ENCODE assay signal across 14 mouse cellular contexts in genomic region chr7:132669999-132670862, GRCm38 (mm10). TPM values are rescaled to one million over a fixed set of nuclear protein-coding genes. Genes with fewer than 3 reads are reported as not detected.
DNase-seq lines count a peak whose midpoint lies in the region; ATAC-seq and TF ChIP-seq lines count a peak whose summit lies in the region.
"Had no signal": no experiment of that assay in that cellular context is flagged by ENCODE, and none has a peak within 500 bp of the region (broad histone marks: within the 10 kb centered on the region; RNA-seq: fewer than 3 reads in every experiment).

No protein-coding gene starts in this region.

- H3K9me3 ChIP-seq in hindbrain, postnatal 0 days (ENCODE audit: low read length) = no peaks in the 10 kb centered on the region
- H3K9me3 ChIP-seq: embryonic facial prominence, embryonic 12.5 days; liver, embryonic 15.5 days; neural tube, embryonic 13.5 days had no signal

- no peak for ATAC-seq in hindbrain, postnatal 0 days
- ATAC-seq: forebrain, embryonic 14.5 days had no signal

- no peak for TF ChIP-seq CTCF in layer of hippocampus, adult 2 months (conservative IDR thresholded peaks at IDR 0.05)
- no peak for TF ChIP-seq CTCF in small intestine, adult 2 months (IDR thresholded peaks at IDR 0.05; ENCODE audit: extremely low read depth, insufficient read length, insufficient replicate concordance, low read depth, low read length)
- no peak for TF ChIP-seq CTCF in hindbrain, postnatal 0 days (IDR thresholded peaks at IDR 0.05; ENCODE audit: low read depth)

- no peak for TF ChIP-seq POLR2A in small intestine, adult 2 months (IDR thresholded peaks at IDR 0.05; ENCODE audit: low read depth, low read length)

- H3K27me3 ChIP-seq in small intestine, adult 2 months (ENCODE audit: control insufficient read depth, insufficient read depth, low read length) = no peaks in the 10 kb centered on the region
- no peaks in the 10 kb centered on the region for H3K27me3 ChIP-seq in hindbrain, postnatal 0 days (ENCODE audit: insufficient read depth, low read length)
- H3K27me3 ChIP-seq: embryonic facial prominence, embryonic 12.5 days; liver, embryonic 15.5 days; neural tube, embryonic 13.5 days had no signal

- no peaks in the 10 kb centered on the region for H3K36me3 ChIP-seq in small intestine, adult 2 months (ENCODE audit: control insufficient read depth, insufficient read depth, low read length)
- H3K36me3 ChIP-seq in hindbrain, postnatal 0 days (ENCODE audit: insufficient read depth, low read length) = no peaks in the 10 kb centered on the region
- H3K36me3 ChIP-seq: embryonic facial prominence, embryonic 12.5 days; liver, embryonic 15.5 days; neural tube, embryonic 13.5 days had no signal

- no peak overlapping the region for H3K9ac ChIP-seq in hindbrain, postnatal 0 days (replicated peaks; ENCODE audit: low read length)
- H3K9ac ChIP-seq: embryonic facial prominence, embryonic 12.5 days; hindbrain, embryonic 14.5 days; liver, embryonic 15.5 days; neural tube, embryonic 13.5 days had no signal

- DNase-seq in adrenal gland, postnatal 14 days = peak; percentile 29
- DNase-seq in adrenal gland, adult 8-10 months = no peak
- no peak for DNase-seq in layer of hippocampus, adult 2 months (ENCODE audit: low spot score in 2 of 2)
- no peak for DNase-seq in layer of hippocampus, adult 9-10 months (ENCODE audit: low spot score)
- DNase-seq in lung, adult 18-20 months = peak; percentile 63 to 82
- DNase-seq in yolk sac, embryonic 10.5 days (ENCODE audit: low spot score) = no peak
- DNase-seq in hindbrain, postnatal 0 days (ENCODE audit: low spot score) = no peak
- DNase-seq: midbrain, embryonic 14.5 days had no signal

- H3K4me2 ChIP-seq in hindbrain, postnatal 0 days (ENCODE audit: low read depth, low read length) = no peak overlapping the region
- H3K4me2 ChIP-seq: embryonic facial prominence, embryonic 12.5 days; hindbrain, embryonic 14.5 days; liver, embryonic 15.5 days; neural tube, embryonic 13.5 days had no signal

- no peak overlapping the region for H3K4me3 ChIP-seq in layer of hippocampus, adult 2 months
- H3K4me3 ChIP-seq in small intestine, adult 2 months (ENCODE audit: low read depth, low read length) = no peak overlapping the region
- no peak overlapping the region for H3K4me3 ChIP-seq in hindbrain, postnatal 0 days (ENCODE audit: low read length)
- H3K4me3 ChIP-seq: embryonic facial prominence, embryonic 12.5 days; liver, embryonic 15.5 days; neural tube, embryonic 13.5 days had no signal

- peak overlapping the region; percentile 53; the same call in 1 of the 2 replicates for H3K27ac ChIP-seq in layer of hippocampus, adult 2 months
- peak overlapping the region; percentile 31 for H3K27ac ChIP-seq in small intestine, adult 2 months (ENCODE audit: insufficient read depth, low read depth, low read length)
- H3K27ac ChIP-seq in hindbrain, postnatal 0 days = no peak overlapping the region
- H3K27ac ChIP-seq: embryonic facial prominence, embryonic 12.5 days; hindbrain, embryonic 14.5 days; liver, embryonic 15.5 days; neural tube, embryonic 13.5 days had no signal

- peaks cover 33% of the 10 kb centered on the region for H3K4me1 ChIP-seq in small intestine, adult 2 months (ENCODE audit: control insufficient read depth, insufficient read depth, insufficient read length, low read length)
- peaks cover 4% of the 10 kb centered on the region; the same call in 1 of the 2 replicates for H3K4me1 ChIP-seq in hindbrain, postnatal 0 days (ENCODE audit: insufficient read depth, low read length)

- 75% methylated on average over 20 of the region's 20 CpGs for WGBS in small intestine, adult 2 months
- WGBS in hindbrain, postnatal 0 days = 81% methylated on average over 20 of the region's 20 CpGs

RNA-seq across cellular contexts. Expression of gene Lhpp, which starts 59.8 kb away (rescaled TPM):
- 18.1 and 18.6 TPM in 2 replicates for total RNA-seq in adrenal gland, postnatal 14 days (2021)
- 10 to 100 TPM; 26.7 to 38.0 (median 29.8) TPM for total RNA-seq in adrenal gland, adult 8-10 months (2022)
- 10 to 100 TPM; 22.9 to 25.3 TPM for total RNA-seq in layer of hippocampus, adult 2 months (2021)
- polyA plus RNA-seq in small intestine, adult 2 months (2012; rRNA removed) = 8.2 and 36.1 TPM in 2 replicates
- 42.5 and 55.6 TPM in 2 replicates for total RNA-seq in hindbrain, postnatal 0 days (2014; rRNA removed)
- 53.3 and 56.7 TPM in 2 replicates for polyA plus RNA-seq in hindbrain, postnatal 0 days (2015; fragmentation: Nextera tagmentation; extraction: Ambion mirVana)

Comparison
In these comparisons a context has a peak if more than half of its experiments do, and no peak if none do; other contexts are left out.
1. DNase-seq: peak in adrenal gland, postnatal 14 days (single experiment) and lung, adult 18-20 months (2 of 2); none in adrenal gland, adult 8-10 months (single experiment), layer of hippocampus, adult 2 months (0 of 2), layer of hippocampus, adult 9-10 months (single experiment), yolk sac, embryonic 10.5 days (single experiment) and hindbrain, postnatal 0 days (single experiment).